Mouse (Mus musculus): Measurements from ENCODE around the gene Fmn2.

- TF ChIP-seq CTCF (IDR thresholded peaks at IDR 0.05; ENCODE audit: control insufficient read depth, insufficient read depth, insufficient read length), result no peak
- no peak for TF ChIP-seq MAX (IDR thresholded peaks at IDR 0.05)
- TF ChIP-seq MYOD1 (IDR thresholded peaks at IDR 0.05; ENCODE audit: control insufficient read depth, insufficient read length, low read depth), result no peak
- no peak for TF ChIP-seq FOSL1 (IDR thresholded peaks at IDR 0.05; ENCODE audit: insufficient read depth, low read length, poor library complexity, severe bottlenecking)
- TF ChIP-seq USF1 (IDR thresholded peaks at IDR 0.05; ENCODE audit: low read depth), result no peak
- TF ChIP-seq CEBPB (IDR thresholded peaks at IDR 0.05; ENCODE audit: low read depth), result no peak
Observed at GRCm38 (mm10) chr1:174568609-174569008, 67.0 kb downstream of the Fmn2 start.
